Mouse (Mus musculus): ENCODE results near the gene Foxp2. TPM values are rescaled to one million over a fixed set of nuclear protein-coding genes. Genes with fewer than 3 reads are reported as not detected.

The Foxp2 gene
- total and polyA plus RNA-seq, 3 experiments = 2.0 to 3.6 (median 2.0) TPM

GRCm38 (mm10) chr6:15121339-15121738, 220.2 kb downstream of the Foxp2 start:
- no peak overlapping the region for H3K27ac ChIP-seq
- intact Hi-C loops (cut with DNase I) = no loop called here
- no peaks in the 10 kb centered on the region for H3K79me2 ChIP-seq (replicated peaks; ENCODE audit: control insufficient read depth, insufficient read depth, low read length)
- no peak for TF ChIP-seq EP300 (IDR thresholded peaks at IDR 0.05; ENCODE audit: insufficient read depth, low read depth, low read length)
- TF ChIP-seq CTCF (IDR thresholded peaks at IDR 0.05) = no peak
- TF ChIP-seq POLR2A (IDR thresholded peaks at IDR 0.05; ENCODE audit: insufficient read depth, low read depth, low read length) = no peak
- no peak overlapping the region for H3K4me3 ChIP-seq
- no peaks in the 10 kb centered on the region for H3K4me1 ChIP-seq (ENCODE audit: control insufficient read depth, insufficient read depth, low read length)
- no peaks in the 10 kb centered on the region for H3K27me3 ChIP-seq (ENCODE audit: control insufficient read depth, insufficient read depth, low read length)
- H3K36me3 ChIP-seq (ENCODE audit: control insufficient read depth, insufficient read depth, low read length) = no peaks in the 10 kb centered on the region
- no peak for DNase-seq
- no peak overlapping the region for H3K9ac ChIP-seq (ENCODE audit: low read depth, low read length)

- Histone ChIP-seq H3K27me3 (ENCODE audit: control insufficient read depth, insufficient read depth, low read length) (no peaks in the 10 kb centered on the region), H3K4me1 (ENCODE audit: control insufficient read depth, insufficient read depth, low read length) (no peaks in the 10 kb centered on the region), H3K27ac (no peak overlapping the region), H3K4me3 (no peak overlapping the region), H3K9ac (ENCODE audit: low read depth, low read length) (no peak overlapping the region), H3K36me3 (ENCODE audit: control insufficient read depth, insufficient read depth, low read length) (no peaks in the 10 kb centered on the region), H3K79me2 (replicated peaks; ENCODE audit: control insufficient read depth, insufficient read depth, low read length) (no peaks in the 10 kb centered on the region)
- TF ChIP-seq EP300 (IDR thresholded peaks at IDR 0.05; ENCODE audit: insufficient read depth, low read depth, low read length) (no peak), CTCF (IDR thresholded peaks at IDR 0.05) (no peak), POLR2A (IDR thresholded peaks at IDR 0.05; ENCODE audit: insufficient read depth, low read depth, low read length) (no peak)
- WGBS = 86% methylated on average over 2 of the region's 2 CpGs
- DNase-seq = no peak
- intact Hi-C loops (cut with DNase I) = no loop called here
Measured at GRCm38 (mm10) chr6:15130142-15130541, 229.0 kb downstream of the Foxp2 start.

GRCm38 (mm10) chr6:15142094-15142493, 240.9 kb downstream of the Foxp2 start:
- WGBS = 78% methylated on average over 1 of the region's 1 CpGs
- no peak overlapping the region for H3K9ac ChIP-seq (ENCODE audit: low read depth, low read length)
- TF ChIP-seq EP300 (IDR thresholded peaks at IDR 0.05; ENCODE audit: insufficient read depth, low read depth, low read length) (no peak), CTCF (IDR thresholded peaks at IDR 0.05) (no peak)

GRCm38 (mm10) chr6:15151619-15152018, 250.5 kb downstream of the Foxp2 start:
- Histone ChIP-seq H3K79me2 (replicated peaks; ENCODE audit: control insufficient read depth, insufficient read depth, low read length) (no peaks in the 10 kb centered on the region), H3K4me1 (ENCODE audit: control insufficient read depth, insufficient read depth, low read length) (no peaks in the 10 kb centered on the region), H3K36me3 (ENCODE audit: control insufficient read depth, insufficient read depth, low read length) (no peaks in the 10 kb centered on the region), H3K4me3 (no peak overlapping the region), H3K9ac (ENCODE audit: low read depth, low read length) (no peak overlapping the region), H3K27me3 (ENCODE audit: control insufficient read depth, insufficient read depth, low read length) (no peaks in the 10 kb centered on the region), H3K27ac (no peak overlapping the region)
- intact Hi-C loops (cut with DNase I) = no loop called here
- 80% methylated on average over 3 of the region's 3 CpGs for WGBS
- TF ChIP-seq CTCF (IDR thresholded peaks at IDR 0.05) (no peak), POLR2A (IDR thresholded peaks at IDR 0.05; ENCODE audit: insufficient read depth, low read depth, low read length) (no peak), EP300 (IDR thresholded peaks at IDR 0.05; ENCODE audit: insufficient read depth, low read depth, low read length) (no peak)
- DNase-seq = no peak

More at GRCm38 (mm10) chr6:15142094-15142493, 240.9 kb downstream of the Foxp2 start:
- intact Hi-C loops (cut with DNase I) = no loop called here
- H3K4me3 ChIP-seq = no peak overlapping the region
- no peaks in the 10 kb centered on the region for H3K79me2 ChIP-seq (replicated peaks; ENCODE audit: control insufficient read depth, insufficient read depth, low read length)
- no peaks in the 10 kb centered on the region for H3K4me1 ChIP-seq (ENCODE audit: control insufficient read depth, insufficient read depth, low read length)
- no peaks in the 10 kb centered on the region for H3K36me3 ChIP-seq (ENCODE audit: control insufficient read depth, insufficient read depth, low read length)
- no peak overlapping the region for H3K27ac ChIP-seq
- no peak for DNase-seq
- H3K27me3 ChIP-seq (ENCODE audit: control insufficient read depth, insufficient read depth, low read length) = no peaks in the 10 kb centered on the region

- Histone ChIP-seq H3K27me3 (ENCODE audit: control insufficient read depth, insufficient read depth, low read length) (no peaks in the 10 kb centered on the region), H3K4me1 (ENCODE audit: control insufficient read depth, insufficient read depth, low read length) (no peaks in the 10 kb centered on the region), H3K4me3 (no peak overlapping the region), H3K36me3 (ENCODE audit: control insufficient read depth, insufficient read depth, low read length) (no peaks in the 10 kb centered on the region), H3K27ac (no peak overlapping the region), H3K79me2 (replicated peaks; ENCODE audit: control insufficient read depth, insufficient read depth, low read length) (no peaks in the 10 kb centered on the region), H3K9ac (ENCODE audit: low read depth, low read length) (no peak overlapping the region)
- intact Hi-C loops (cut with DNase I) = no loop called here
- no peak for DNase-seq
- TF ChIP-seq CTCF (IDR thresholded peaks at IDR 0.05) (peak; percentile 52), EP300 (IDR thresholded peaks at IDR 0.05; ENCODE audit: insufficient read depth, low read depth, low read length) (no peak), POLR2A (IDR thresholded peaks at IDR 0.05; ENCODE audit: insufficient read depth, low read depth, low read length) (no peak)
- 74% methylated on average over 2 of the region's 2 CpGs for WGBS
Measured at GRCm38 (mm10) chr6:15163508-15164053, 262.4 kb downstream of the Foxp2 start.

GRCm38 (mm10) chr6:15176754-15177153, 275.6 kb downstream of the Foxp2 start:
- H3K4me1 ChIP-seq (ENCODE audit: control insufficient read depth, insufficient read depth, low read length) = no peaks in the 10 kb centered on the region
- TF ChIP-seq CTCF (IDR thresholded peaks at IDR 0.05) (peak; percentile 37), POLR2A (IDR thresholded peaks at IDR 0.05; ENCODE audit: insufficient read depth, low read depth, low read length) (no peak)
- no peaks in the 10 kb centered on the region for H3K36me3 ChIP-seq (ENCODE audit: control insufficient read depth, insufficient read depth, low read length)
- intact Hi-C loops (cut with DNase I) = no loop called here
- no peaks in the 10 kb centered on the region for H3K27me3 ChIP-seq (ENCODE audit: control insufficient read depth, insufficient read depth, low read length)
- no peak overlapping the region for H3K4me3 ChIP-seq
- H3K27ac ChIP-seq = no peak overlapping the region
- no peak overlapping the region for H3K9ac ChIP-seq (ENCODE audit: low read depth, low read length)
- no peaks in the 10 kb centered on the region for H3K79me2 ChIP-seq (replicated peaks; ENCODE audit: control insufficient read depth, insufficient read depth, low read length)
- no peak for DNase-seq
